Mouse (Mus musculus) lung, postnatal 25 days (tissue): ENCODE results near the gene Nipsnap1.

ENCODE experiments used
- DNase-seq: peaks from one replicate; pipeline ENCODE4 v3.0.0; 2022; ENCODE audit warnings: low spot score

The Nipsnap1 gene

DNA sequence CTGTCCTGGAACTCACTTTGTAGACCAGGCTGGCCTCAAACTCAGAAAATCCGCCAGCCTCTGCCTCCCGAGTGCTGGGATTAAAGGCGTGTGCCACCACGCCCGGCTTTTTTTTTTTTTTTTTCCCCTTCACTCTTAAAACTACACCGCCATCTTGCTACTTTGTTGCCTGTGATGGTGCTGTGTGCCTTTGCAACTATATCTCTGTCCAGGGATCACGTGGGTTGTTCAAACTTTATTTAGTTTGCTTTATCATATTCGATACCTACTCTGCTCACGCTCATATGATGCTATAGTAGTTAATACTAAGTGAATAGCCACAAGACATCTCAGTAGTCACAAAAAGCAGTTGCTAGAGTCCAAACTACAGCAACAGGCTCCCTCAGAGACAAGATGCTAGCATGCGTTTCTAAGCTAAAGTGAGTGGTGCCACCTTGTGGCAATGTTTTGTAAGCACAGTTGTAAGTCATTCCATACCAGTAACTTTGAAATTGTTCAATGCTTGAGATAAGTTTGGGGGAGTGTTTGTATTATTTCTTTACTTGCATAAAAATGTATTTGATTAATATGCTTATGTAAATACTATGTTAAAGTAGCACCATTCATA, 8.0 kb upstream of the Nipsnap1 start:
- DNase-seq, result peak; percentile 53

DNA sequence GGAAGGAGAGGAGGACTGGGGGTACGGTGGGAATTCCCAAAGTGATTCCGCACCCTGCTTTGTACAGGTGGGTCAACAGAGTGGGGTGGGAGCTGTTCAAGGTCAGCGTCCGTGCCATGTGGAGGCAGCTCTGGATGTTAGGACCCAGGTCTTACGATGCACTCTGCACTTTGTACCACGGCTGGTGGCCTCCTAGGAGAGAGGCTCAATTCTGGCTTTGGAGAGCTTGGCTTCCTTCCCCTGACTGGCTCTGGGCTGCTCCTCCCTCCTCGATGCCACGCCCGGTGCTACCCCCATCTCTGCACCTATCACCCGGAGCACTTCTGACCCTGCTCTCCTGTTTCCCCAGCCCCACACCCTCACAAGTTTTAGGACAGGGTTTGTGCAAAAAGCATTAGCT, 800 bp downstream of the Nipsnap1 start:
- no peak for DNase-seq

DNA sequence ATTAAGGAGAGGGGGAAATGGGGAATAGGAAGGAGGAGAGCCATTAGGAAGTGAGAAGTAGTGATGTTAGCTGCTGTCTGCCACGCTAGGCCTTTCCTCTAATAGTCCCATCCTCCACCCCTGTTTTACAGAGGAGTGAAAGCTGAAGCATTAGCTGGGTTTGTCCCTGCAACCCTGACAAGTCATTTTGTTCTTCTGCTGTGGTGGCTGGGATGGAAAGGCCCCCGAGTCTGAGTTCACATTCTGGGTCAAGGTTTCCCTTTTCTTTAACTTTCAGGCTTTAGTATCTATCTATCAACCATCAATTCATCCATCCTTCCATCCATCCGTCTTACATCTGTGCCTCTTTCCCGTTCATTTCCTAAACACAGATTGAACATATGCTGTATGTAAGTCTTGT, 7.3 kb downstream of the Nipsnap1 start:
- no peak for DNase-seq

DNA sequence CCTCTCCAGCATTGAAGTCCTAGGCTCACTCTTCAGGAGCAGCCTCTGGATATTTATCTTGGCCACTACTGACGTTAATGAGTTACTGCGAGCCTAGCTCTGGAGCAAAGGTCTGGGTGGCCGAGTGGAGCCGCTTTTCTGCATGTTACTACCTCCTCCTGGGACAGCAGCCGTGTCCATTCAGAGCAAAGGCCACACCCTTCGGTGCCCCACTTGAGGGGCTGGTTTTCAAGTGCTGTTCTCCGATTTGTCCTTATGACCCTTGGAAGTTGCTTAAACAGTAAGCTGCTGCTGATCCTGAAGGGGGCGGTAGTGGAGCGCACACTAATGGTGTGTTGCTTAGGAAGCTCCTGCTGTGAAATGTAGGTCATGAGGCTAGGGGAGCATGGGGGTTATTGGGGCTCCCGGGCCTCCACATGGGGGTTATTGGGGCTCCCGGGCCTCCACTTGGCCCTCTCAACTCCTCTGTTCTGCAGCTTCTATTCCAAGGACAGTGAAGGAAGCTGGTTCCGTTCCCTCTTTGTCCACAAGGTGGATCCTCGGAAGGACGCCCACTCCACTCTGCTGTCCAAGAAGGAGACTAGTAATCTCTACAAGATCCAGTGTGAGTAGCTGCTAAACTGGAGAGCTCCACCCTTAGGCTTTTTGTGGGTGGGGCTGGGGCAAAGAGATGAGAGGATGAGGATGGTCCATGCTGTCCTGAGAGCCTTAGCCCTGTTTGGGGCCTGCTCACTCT, 9.3 kb downstream of the Nipsnap1 start:
- peak; percentile 82 for DNase-seq

DNA sequence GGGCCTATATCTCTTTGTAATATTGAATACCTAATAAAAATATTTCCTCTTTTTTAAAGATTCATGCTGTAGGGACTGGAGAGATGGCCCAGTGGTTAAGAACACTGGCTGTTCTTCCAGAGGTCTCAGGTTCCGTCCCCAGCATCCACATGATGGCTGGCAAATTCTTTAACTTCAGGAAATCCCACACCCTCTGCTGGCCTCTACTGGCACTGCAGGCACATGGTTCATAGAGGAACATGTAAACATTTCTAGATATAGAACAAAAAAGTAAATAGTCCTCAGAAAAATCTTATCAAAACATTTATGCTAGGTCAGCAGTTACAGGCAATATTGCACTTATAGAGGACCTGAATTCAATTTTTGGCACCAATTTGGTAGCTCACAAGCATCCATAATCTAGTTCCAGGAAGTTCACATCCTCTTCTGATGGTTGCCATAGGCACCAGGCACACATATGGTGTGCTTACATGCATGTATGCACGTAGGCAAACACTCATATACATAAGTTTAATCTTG, 11.7 kb downstream of the Nipsnap1 start:
- peak; percentile 22 for DNase-seq

DNA sequence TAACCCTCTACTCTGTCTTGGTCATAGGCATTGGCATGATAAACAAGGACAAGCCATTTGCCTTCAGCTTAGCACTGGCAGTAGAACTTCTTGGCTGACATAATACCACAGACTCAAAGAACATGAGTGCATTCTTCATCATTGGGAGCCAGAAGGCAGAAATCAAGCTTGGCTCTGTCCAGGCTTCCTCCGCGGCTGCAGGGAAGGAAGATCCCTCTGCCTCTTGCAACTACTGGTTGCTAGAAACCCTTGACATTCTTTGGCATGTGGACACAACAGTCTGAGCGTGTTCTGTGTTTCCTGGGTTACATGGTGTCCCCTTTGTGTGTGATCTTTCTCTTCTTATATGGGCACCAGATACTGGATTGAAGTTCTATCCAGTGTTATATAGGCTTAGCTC, 13.2 kb downstream of the Nipsnap1 start:
- DNase-seq, result no peak

DNA sequence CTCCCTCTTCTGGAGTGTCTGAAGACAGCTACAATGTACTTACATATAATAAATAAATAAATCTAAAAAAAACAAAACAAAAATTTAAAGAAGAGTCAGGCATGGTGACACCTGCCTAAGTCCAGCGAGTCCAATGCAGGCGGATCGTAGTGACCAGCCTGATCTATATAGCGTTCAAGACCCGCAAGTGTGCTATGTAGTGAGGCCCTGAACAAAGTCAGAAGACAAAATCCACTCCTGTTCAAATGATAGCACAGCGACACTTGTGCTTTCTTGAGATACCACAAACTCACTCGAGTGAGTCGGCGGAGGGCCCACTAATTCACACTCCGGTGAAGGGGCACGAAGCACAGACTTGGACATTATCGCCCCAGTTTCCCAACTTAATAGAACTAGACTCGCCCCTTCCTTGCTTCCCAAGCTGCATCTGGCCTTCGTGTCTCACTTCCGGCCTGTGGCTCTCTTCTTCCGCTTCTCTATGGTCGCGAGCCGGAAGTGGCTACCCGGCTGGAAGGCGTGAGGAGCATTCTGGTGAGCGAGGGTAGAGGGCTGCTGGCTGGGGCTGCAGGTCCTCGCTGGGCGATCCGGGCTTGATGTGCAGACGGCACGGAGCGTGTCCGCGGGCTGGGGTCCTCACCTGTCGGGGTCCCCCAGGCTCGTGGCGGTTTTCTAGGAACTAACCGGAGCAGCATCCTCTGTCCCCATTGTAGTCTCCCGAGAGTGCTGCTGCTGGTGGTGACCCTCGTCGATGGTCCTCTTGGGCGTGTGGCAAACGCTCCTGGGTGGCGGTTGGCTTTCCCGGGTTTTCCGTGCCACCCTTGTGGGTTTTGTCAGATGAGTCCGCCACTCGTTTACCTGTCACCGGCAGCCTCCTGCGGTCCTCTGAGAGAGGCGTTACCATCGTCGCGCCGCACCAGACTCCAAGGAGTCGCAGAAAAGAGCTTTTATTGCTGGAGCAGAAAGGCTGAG, 21.4 kb downstream of the Nipsnap1 start, which contains the start of gene Thoc5:
TSS of gene Thoc5 (plus strand) at position 473 of the 969 bp plus-strand sequence.
- peak; percentile 80 for DNase-seq

DNA sequence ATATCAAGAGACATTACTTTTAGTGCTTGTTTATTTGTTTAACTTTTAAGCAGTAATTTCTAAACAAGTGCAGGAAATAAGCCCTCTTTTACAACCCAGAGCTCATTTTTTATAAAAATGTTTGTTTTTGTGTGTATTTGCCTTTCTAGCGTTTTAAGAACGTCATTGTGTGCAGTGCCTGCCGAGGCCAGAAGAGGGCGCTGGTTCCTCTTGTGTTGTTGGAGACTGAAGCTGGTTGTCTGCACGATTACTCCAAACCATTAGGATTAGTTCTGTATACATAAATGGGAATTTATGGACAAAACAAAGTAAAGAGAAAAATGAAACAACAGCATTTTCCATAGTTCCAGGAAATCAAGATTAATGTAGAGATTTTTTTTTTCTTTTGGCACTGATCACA, 26.7 kb downstream of the Nipsnap1 start:
- DNase-seq, result no peak

DNA sequence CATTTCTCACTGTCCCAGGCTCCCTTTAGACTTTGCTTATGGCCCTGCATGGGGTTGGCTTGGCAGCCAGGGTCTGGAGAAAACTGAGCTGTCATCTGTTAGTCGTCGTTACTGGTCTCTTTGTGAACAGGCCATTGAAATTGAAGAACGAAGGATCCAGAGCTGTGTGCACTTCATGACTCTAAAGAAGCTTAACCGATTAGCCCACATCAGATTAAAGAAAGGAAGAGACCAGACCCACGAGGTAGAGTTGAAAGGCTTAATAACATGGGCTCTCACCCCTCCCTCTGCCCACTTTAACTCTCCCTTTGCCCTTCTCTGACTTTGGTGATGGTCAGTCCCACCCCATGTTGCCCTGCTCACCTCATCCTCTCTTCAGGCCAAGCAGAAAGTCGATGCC, 28.2 kb downstream of the Nipsnap1 start:
- DNase-seq, result no peak

DNA sequence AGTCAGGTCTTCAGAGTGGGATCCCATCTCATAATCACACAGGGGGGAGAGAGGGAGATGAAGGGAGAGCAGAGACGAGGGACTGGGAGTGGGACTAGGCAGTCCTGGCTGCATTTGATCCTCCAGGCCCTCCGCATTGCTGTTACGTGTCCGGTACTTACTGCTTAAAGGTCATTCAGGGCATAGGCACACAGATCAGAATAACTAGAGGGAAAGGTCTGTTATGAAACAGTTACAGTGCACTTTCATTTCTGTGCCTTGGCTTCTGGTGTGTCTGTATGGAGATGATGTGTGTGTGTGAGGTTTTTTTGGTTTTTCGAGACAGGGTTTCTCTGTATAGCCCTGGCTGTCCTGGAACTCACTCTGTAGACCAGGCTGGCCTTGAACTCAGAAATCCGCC, 32.5 kb downstream of the Nipsnap1 start:
- no peak for DNase-seq

DNA sequence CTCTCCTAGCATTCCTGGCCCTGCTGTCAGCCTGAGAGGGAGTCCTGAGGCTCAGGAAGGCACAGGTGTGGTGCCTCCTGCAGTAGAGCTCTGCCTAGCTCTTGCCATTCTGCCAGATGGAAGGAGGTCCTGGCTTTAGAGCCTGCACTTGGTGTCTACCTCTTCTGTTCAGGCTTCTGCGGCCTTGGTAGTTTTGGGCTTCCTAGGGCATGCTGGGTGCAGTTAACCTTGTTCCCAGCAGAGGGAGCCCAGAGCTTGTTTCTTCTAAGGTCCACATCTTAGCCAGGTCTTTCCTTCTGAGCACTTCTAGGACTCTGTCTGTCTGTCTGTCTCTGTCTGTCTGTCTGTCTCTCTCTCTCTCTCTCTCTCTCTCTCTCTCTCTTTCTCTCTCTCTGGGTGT, 42.3 kb downstream of the Nipsnap1 start:
- DNase-seq, result peak; percentile 59

DNA sequence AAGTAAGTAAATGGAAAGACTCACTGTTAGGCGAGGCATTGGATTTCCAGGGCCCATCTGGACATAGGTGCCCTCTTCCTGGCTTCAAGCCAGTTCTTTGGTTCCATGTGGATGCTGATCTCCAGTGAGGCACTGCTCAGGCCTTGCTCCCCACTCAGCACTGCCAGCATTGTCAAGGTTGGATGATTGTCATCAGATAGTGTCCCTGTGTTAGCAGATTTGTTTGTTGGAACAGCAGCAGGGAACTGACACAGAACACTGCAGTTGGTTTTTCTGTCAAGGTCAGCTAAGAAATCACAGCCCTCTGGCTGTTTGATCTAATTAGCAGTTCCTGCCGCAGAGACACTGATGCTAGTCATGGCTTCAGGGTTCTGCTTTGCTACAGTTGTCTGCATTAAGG, 47.5 kb downstream of the Nipsnap1 start:
- no peak for DNase-seq

DNA sequence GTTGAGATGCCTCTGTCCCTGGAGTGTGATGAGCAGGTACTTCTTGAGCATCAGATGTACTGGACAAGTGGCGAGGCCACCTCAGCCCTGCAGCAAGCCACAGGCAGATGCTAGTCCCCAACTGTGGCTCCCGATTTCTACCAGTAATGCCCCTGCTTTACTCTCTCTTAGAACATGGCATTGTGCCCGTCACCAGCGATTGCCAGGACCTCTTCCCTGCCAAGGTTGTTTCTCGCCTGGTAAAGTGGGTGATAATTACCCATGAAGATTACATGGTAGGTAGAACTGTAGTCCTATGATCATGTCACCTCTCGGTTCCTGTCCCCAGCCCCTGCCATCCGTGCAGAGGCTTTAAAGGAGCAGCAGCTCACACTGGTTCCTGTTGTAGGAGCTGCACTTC, 48.0 kb downstream of the Nipsnap1 start:
- DNase-seq, result no peak

DNA sequence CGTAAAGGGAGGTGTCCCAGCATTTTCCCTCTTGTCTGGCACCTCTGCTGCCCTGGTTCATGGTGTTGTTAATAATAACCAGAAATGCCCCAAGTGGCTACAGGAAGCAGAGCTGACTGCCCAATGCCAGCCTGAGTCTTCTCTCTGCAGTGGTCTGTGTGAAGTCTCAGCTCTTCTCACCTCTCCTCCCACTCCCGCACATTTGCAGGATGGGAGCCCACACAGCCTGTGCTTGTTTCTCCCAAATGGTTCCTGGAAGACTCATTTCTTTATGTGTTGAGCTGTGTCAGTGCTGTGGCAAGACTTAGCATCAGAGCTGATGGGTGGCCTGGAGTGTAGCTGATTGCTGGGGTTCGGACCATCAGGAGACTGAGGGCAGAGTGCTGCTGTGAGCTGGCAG, 53.5 kb downstream of the Nipsnap1 start:
- no peak for DNase-seq

DNA sequence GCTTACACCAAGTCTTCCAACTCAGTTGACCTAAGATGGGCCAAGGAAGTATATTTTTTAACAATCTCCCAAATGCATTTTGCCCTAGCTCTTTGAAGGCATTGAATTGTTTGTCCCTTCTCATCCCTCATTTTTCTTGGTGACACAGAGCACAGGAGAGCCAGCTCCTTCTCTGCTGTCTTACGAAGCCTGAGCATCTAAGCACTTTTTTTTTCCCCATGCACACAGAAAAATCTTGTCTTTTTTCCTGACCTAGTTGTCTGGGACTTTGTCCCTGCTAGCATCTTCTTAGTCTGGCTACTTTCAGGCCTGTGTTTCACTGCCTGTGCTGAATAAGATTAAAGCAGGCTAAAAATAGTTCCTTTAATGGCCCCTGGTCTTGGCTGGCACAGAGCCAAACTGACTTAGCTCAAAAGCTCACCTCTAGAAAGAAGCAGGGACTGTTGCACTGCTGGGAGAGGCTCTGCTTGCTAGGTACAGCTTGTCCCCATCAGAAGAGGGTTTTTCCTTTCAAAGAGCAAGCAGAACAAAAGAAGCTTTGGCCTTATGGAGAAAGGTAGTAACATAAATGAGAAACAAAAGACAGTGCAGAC, 57.4 kb downstream of the Nipsnap1 start:
- no peak for DNase-seq

DNA sequence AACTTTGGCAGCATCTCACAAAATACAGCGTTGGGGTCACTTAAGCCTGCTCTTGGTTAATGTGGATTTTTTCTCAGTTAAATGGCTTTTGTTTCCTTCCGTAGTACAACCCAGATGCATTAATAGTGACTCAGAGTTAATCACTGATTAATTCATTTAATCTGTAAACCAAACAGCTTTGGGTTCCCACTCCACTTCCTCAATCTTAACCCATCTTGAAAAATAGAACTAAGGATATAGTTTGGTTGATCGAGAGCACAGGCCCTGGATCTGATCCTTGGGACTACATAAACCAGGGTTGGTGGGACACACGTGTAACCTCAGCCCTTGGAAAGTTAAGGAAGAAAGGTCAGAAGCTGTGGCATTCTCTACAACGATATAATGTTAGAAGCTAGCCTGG, 62.5 kb downstream of the Nipsnap1 start:
- DNase-seq, result no peak
